Mouse (Mus musculus): ENCODE data around the gene Emc6.
A peak's percentile ranks its signal among the peaks of the same experiment; 100 is the strongest.

Gene Emc6

DNA sequence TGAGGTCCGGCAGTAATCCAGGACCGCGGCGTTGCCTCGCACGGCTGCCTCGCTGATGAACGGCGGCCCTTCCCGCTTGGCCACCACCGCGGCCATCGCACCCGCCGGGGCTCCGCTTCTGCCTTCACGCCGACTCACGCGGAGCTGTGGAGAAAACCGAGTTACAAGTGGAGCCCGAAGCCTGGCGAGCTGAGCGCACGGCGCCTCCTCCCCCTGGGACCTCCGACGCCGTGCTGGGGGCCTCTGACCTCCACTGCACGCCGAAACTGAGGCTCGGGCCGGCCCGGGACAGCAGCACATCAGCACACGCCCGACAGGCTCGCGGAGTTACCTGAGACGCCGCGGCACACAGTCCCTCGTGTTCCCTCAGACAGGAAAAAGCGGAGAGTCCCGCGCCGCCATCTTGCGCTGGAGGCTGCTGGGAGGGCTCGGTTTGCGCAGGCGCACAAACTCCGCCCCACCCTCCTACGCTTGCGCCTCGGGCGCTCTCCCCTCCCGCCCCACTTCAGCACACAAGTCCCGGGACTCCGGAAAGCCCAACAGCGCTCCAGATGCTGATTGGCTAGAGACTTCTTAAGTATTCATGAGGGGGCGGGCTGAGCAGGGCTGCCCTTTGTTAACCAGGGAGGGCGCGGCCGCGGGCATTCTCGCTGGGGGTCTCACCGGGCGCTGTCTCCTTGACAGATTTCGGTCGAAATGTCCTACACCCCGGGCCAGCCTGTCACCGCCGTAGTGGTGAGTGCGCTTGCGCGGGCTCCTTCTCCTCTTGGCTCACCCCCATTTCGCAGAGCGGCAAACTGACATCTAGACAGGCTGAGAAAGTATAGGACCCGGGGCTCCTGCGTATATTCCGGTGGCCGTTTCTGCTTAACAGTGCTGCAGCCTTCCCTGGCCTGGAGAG is at the start of gene Emc6, which contains the start of gene Tax1bp3:
Gene Emc6 (minus strand): TSS at position 430 of the 901 bp plus-strand sequence.
Gene Tax1bp3 (plus strand): TSS at position 476 of the 901 bp plus-strand sequence.
- peak; percentile 99 for DNase-seq (ENCODE audit: low read depth, low spot score)

DNA sequence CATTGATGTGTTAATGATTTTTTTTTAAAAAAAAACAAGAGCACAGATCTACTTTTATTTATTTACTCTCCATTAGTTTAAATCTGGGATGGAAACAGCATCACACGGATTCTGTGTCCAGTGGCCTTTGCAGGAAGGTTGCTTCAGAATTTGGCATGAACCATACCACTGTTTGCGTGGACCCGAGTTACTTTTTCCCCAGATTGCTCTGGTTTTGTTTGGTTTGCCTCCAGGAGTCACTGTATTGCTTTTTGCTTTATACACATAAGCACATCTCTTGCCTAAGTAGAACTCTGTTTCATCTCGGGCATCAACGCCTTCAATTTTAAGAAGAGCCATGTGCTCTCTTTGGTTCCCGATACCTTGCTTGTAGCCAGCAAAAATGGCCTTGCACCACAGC is 49.0 kb upstream of the Emc6 start:
- no peak for DNase-seq (ENCODE audit: low read depth, low spot score)

DNA sequence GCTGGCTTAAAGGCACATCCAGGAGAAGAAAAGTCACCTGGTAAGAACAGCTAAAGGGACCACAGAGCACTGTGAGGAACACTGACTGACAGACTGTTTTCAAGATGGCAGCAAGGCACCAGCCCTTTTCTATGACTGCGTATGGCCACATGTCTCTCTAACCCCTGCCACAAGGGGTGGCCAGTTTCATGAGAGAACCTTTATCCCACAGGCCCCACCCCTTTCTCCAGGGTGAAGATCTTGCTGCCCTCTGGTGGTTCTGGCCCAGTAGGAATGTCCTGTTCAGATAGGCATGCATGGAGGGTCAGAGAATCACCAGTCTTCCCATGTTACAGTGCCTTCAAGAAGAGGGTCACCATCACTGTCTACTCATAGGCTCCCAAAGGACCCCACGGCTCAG is 47.1 kb upstream of the Emc6 start:
- peak; percentile 77 for DNase-seq (ENCODE audit: low read depth, low spot score)

DNA sequence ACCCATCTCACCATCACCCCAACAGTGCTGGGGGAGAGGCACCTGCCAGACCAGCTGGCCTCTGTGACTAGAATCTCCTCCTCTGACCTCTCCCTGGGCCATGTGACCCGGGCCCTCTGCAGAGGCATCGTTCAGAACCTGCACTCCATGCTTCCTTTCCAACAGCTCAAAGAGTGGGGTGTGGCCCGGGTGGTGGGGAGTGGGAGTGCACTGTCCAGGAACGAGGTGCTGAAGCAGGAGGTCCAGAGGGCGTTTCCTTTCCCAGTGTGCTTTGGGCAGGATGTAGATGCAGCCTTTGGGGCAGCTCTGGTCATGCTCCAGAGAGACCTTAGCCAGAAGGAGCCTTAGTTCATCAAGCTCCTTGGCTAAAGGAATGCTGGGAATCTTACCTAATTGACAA is 46.0 kb upstream of the Emc6 start:
- peak; percentile 45 for DNase-seq (ENCODE audit: low read depth, low spot score)

DNA sequence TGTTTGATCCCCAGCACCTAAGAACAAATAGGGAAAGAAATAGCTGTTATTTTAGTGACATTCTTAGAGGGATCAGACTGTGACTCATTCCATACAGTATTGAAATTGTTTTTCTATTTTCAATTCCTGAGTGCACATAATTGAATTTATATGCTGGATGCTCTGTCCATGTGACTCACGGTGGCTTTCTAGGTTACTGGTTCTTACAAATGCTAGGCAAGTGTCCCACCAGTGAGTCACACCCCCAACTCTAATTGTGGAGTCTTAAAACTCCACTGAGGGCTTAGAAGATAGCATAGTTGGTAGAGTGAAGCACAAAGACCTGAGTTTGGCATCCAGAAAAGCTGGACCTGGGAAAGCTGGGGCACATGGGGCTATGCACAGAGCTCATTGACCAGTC is 43.8 kb upstream of the Emc6 start:
- DNase-seq (ENCODE audit: low read depth, low spot score): no peak

DNA sequence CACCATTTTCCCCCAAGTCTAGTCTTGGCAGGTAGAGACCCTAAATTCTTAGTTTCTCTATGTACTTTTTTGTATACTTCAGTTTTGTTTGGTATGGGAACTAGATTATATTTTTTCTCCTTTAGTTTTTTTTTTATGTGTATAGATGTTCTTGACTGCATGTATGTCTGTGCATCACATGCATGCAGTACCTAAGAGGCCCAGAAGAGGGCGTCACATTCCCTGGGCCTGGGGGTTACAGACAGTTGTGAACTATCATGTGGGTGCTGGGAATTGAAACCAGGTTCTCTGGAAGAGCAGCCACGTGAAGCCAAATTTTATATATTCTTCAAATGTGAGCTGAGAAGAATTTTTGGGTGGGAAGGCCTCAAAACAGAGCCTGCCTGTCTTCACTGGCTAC is 42.8 kb upstream of the Emc6 start:
- peak; percentile 26 for DNase-seq (ENCODE audit: low read depth, low spot score)

DNA sequence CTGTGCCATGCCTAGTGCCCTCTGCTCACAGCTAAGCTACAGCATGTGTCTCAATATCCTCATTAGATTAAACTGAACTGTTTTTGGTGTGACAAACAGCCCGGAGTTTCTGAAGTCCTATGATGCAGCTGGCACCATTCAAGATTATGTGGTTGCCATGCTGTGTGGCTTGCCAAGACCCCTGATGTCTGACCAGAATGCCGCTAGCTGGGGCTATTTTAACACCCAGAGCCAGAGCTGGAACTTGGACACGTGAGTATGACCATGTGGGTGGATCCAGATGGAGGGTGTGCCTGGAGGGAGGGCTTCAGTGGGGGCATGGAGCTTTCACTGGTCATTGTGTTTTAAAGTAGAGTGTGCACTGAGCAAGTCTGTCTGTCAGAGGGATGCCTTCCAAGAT is 37.1 kb upstream of the Emc6 start:
- DNase-seq (ENCODE audit: low read depth, low spot score): no peak

DNA sequence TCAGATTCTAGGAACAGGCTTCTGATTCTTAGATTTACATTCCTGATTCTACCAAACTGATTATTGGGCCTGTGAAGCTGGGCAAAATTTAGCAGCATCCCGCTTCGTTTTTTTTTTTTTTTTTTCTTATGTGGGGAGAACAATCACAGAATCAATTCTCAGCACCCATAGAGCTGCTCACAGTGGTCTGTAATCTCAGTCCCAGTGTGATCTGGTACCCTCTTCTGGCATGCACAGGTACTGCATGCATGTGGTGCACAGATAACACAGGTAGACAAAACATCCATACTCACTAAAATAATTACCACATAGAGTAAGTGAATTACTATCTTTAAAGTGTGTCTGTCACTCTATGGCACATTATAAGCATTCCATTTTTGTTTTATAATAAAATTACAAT is 30.8 kb upstream of the Emc6 start:
- peak; percentile 69 for DNase-seq (ENCODE audit: low read depth, low spot score)

DNA sequence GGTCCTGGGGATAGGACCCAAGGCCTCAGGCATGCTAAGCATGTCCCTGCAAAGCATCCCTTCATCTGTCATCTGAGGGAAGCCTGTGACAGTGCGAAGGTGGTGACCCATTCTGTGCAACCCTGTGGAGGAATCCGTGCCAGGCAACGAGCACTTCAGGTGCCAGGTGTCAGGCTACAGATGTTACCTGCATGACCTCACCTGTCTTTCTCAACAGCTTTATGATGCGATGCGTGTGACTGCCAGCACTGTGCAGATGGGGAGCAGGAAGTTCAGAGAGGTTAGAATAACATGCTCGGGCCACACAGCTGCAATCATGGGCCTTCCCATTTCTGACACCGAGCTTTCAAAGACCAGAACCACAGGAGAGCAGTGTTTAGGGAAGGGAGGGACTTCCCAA is 28.4 kb upstream of the Emc6 start:
- DNase-seq (ENCODE audit: low read depth, low spot score): no peak

DNA sequence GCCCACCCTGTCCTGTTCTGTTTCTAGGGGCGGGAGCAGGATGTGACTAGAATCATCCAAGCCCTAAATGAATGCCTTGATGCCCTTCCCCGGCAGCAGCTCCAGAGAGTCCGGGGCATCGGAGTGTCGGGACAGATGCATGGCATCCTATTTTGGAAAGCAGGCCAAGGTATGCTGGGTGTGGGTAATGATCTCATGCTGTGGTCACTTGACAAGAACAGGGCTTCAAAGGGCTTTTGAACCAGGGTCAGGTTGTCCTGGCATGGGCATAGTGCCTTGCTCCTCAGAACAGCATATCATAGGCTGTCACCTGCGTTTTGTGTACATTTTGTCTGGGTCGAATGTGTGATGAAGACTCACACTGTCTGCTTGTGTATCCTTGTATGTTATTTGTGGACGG is 27.1 kb upstream of the Emc6 start:
- DNase-seq (ENCODE audit: low read depth, low spot score): no peak

DNA sequence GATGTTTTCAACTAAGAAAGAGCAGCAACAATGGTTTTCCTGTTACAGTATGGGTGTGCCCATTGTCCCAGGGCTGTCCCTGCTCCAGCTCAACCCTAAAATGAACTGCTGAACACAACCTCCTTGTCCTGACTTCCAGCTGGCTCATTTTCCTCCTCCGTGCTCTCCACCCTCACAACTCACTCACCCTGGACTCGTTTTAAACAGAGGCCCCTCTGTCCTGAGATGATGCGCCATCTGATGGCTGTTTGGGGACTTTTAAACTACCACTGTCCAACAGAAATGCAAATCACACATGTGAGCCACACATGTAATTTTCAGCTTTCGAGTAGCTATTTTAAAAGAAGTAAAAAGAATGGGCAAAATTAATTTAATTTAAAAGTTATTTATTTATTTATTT is 24.8 kb upstream of the Emc6 start:
- DNase-seq (ENCODE audit: low read depth, low spot score): peak; percentile 51

DNA sequence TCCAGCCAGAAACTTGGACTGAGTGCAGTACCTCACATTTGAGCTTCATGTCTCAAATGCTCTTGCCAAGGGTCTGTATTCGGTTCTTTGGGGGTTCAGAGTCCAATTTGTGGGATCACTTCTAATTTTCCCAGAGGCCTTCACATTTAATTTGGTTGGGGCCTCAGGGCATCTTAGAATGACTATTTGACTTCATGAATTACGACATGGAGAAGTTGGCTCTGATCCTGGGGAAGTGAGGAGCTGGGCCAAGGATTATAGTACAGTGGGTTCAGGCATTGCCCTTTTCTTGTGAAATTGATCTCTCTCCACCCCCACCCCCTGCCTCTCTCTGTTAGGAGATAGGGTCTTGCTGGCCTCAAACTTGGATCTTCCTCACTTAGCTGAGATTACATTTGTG is 24.2 kb upstream of the Emc6 start:
- no peak for DNase-seq (ENCODE audit: low read depth, low spot score)

DNA sequence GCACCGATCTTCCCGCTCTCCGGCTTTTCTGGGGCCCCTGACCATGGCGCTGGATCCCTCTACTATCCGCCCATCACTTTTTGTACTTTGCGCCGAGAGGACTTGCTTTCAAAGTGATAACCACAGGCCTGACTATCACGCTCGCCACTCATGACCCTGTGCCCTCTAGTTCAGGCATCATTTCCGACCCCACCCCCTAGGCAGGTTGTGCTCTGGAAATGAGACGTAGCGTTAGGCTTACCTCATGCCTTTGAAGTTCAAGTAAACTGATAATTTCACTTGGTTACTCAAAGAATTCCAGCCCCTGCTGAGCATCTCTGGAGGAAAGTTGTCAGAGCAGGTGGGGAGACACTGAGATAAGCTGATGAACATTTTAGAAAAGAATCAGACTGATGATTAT is 23.0 kb upstream of the Emc6 start:
- peak; percentile 17 for DNase-seq (ENCODE audit: low read depth, low spot score)

DNA sequence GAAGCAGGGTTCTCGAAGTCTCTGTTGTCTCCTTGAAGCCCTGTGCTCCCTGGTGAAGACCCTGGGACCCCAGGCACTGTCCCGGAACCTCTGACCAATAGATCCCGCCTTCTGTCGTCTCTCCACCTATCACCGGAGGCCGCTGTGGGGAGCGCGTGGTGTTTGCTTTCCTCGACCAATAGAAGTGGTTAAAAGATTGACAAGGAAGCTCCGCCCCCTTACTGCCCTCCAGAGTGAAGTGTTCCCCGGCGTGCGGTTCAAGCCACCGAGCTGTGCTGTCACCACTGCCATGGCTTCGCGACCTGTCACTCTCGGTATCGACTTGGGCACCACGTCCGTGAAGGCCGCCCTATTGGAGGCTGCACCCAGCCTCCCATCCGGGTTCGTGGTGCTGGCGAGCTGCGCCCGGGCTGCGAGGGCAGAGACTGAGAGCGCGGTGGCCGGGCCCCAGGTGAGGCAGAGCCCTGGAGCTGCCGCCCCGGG is 22.4 kb upstream of the Emc6 start, which contains the start of gene Shpk:
Gene Shpk (plus strand): TSS at position 231 of the 483 bp plus-strand sequence.
- DNase-seq (ENCODE audit: low read depth, low spot score): peak; percentile 97

DNA sequence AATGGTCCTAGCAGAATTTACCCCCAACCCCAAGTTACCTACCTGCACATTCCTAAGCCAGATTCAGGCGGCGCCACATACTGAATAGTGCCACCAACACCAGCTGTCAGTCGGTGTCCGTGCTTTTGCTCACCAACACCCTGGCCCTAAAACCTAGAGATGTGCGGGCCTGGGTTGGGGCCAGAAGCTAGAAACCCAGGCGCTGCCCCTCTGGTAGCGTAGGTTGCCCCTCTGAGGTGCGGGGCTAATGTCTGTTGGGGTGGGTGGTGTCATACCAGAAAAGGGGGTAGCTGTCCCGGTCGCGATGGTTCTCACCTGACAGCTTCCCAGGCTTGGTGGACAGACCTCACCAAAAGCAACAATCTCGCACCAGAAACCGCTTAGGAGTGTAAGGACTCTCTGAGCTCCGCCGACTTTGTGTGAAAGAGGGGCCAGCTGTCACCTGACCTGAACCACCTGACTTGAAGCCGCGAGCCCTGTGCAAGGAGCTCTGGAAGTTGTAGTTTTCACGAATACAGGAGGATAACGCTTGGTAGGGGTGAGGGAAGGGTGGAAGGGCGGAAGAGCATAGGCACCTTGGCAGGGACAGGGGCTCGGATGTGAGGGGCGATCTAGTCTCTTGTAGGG is 21.9 kb upstream of the Emc6 start, which contains the start of gene Ctns:
Gene Ctns (minus strand): TSS at position 440 of the 627 bp plus-strand sequence.
- DNase-seq (ENCODE audit: low read depth, low spot score): peak; percentile 93

DNA sequence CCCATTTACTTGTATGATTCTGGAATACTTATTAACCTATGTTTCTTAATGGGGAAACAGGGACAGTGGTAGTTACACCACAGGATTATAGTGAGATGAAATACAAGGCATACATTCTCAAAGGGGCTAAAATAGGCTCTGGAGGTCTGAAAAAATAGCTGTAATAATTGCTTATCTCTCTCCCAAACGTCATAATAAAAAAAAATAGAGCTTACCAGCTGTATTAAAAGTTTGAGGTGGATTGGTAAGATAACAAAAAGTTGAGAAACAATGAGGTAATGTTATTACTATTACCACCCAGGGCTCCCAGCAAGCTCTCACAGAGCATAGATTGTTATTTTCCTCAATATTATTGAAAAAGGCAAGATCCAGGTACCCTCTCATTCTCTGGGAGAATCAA is 21.4 kb upstream of the Emc6 start:
- DNase-seq (ENCODE audit: low read depth, low spot score): no peak

DNA sequence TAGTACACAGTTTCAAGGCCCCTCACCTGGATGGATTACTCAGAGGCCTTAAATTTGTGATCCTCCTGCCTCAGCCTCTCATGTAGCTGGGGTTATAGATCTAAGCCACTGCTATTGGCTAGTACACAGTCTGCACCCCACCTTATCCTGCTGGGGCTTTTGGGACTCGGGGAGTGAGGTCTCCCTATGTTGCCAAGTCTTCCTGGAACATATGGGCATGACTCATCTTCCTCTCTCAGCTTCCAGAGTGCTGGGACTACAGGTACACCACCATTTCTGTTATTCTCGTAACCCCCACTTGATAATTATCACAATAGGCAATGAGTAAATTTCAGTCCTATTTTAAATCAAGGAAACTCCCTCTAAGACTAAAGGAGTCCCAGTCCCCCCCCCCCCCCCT is 17.6 kb upstream of the Emc6 start:
- no peak for DNase-seq (ENCODE audit: low read depth, low spot score)

DNA sequence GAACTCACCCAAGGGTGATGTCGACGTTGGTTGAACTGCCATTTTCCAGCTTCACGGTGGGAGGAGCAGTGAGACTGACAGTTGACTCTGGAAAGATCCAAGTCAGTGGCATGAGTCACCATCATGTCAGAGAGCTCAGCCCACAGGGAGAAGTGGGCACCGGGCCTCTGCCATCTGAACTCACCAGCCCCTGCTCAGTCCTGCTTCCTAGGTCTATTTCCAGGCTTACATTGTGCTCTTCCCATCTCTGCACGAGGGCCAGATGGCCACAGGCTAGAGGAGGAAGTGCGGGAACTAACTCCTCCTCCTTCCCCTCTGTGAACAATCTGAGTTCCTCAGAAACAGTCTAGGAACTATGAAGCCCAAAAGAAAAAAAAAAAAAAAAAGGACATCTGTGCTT is 16.2 kb upstream of the Emc6 start:
- DNase-seq (ENCODE audit: low read depth, low spot score): no peak

DNA sequence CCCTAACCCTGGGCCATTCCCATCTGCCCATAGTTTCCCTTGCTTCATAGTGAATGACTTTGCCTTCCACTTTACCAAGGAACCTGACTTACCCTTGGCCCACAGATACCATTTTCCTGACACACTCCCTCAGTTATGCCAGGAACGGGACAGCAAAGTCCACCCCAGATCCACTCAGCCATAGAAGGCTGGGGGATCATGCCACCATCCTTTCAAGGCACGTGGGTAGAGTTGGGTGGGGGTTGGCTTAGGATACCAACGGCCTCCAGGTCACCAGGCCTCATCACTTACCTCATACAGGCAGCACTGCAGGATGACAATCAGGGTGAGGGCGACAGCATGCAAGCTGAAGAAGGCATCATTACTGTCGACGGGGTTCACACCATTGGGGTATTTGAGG is 10.4 kb upstream of the Emc6 start:
- no peak for DNase-seq (ENCODE audit: low read depth, low spot score)

DNA sequence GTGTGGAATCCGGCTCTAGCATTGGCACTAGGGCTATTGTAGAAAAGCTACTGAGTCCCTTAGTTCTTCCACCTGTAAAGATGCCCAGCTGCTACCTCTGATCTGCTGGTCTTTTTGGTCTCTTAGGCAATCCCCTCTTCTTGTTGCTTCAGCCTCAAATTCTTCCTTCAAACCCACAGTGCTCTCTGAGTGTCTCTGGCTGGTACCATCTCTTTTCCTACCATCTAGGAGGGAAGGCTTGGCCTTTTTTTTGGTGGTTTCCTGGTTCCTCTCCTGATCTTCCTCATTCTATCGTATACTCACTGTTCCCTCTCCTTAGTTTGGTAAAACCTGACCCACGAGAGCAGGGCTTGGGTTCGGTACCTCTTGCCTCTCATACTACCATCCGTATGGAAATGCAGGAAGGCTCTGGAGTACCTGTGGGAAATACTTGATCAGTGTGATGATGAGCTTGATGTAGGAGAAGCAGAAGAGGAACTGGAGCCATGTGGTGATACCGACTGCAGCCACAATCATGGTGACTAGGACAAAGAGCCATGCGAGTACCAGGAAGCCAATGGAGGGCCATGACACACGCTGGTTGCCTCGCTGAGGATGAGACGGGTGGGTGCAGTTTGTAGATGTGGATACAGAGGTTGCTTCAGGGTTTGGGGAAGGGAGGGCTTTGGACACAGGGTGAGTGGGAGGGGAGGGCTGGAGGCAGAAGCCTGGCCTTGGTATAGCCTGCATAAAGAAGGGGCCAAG is 9.2 kb upstream of the Emc6 start:
- no peak for DNase-seq (ENCODE audit: low read depth, low spot score)

DNA sequence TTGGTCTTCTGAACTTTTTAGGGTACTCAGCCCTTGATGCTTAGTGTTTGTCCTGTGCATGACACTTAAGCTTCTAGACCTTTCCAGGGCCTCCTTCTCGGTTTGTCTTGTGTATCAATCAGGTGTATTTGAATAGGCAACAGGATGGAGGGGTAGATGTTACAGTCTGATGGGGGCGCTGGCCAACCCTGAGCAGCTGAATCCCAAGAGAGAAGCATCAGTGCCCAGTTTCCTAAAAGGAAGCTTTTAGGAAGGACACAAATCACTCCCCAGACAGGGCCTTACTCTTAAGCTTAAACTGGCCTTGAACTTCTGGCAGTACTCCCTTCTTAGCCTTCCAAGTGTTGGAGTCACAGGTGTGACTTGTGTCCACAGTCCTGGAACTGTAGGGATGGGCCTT is 1.1 kb upstream of the Emc6 start:
- no peak for DNase-seq (ENCODE audit: low read depth, low spot score)

DNA sequence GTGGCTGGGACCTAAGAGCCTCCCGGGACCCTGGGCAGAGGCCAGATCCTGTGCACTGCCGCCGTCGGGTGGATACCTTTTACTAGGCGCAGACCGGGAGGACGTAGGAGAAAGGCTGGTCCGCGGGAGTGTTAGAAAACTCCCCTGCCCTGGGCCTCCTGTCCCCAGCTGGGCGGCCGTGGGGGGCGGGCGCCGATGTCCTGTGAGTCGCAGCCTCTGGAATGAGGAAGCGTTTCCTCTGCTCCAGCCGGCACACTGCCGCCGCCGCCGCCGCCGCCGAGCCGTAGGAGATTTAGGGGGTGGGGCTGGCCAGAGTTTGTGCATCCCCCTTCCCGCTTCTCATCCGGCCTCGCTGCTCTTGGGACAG is 655 bp upstream of the Emc6 start:
- DNase-seq (ENCODE audit: low read depth, low spot score): peak; percentile 76
